Mouse (Mus musculus) heart, adult 2 months (tissue): ENCODE measurements at regions not wholly inside any gene's neighbourhood (a gene's known extent, or its start where the extent isn't known, plus 50 kb on each side); places are given as distances from the start of the nearest gene placed in this dataset.
"Not testable (repeated sequence)": the region's sequence is repeated elsewhere in the genome, so short reads cannot be mapped to it uniquely, and the experiment has no call there.

ENCODE experiments used
- CTCF ChIP-seq: fragments of 200-600 bp; IDR thresholded peaks from 2 replicates; pipeline ENCODE4 v1.8.1; 2022; ENCODE audit warnings: antibody characterized with exemption, mild to moderate bottlenecking, moderate library complexity
- EP300 ChIP-seq: fragments of 200-500 bp; IDR thresholded peaks from 2 replicates; pipeline ENCODE4 v1.6.1; 2011; ENCODE audit warnings: low read depth, low read length, control low read depth; ENCODE audit not compliant: insufficient read depth
- POLR2A ChIP-seq: fragments of 200-500 bp; IDR thresholded peaks from 2 replicates; pipeline ENCODE4 v1.6.1; 2011; ENCODE audit warnings: mild to moderate bottlenecking, low read depth, low read length, control low read depth; ENCODE audit not compliant: insufficient read depth

DNA sequence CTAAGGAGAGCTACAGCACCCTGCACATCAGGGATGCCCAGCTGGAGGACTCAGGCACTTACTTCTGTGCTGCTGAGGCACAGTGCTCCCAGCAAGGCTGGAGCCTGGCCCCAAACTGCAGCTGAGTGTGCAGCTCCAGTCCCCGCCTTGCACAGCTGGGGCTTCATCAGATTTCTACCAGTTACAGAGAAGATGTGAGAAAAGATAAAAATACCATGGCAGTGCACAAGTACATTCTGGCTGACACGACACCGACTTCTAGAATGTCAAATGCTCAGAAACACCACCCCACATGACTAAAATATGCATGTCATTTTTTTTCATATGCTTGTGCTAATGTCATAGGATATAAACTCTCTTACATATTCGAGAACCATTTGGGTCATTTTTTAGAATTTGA is 569.8 kb downstream of the Dad1 start:
- TF ChIP-seq POLR2A, CTCF, EP300: not testable (repeated sequence)
